Mouse (Mus musculus): ENCODE measurements around the gene Cd300lb.

GRCm38 (mm10) chr11:114884380-114885100 lies 49.6 kb downstream of the Cd300lb start:
- TF ChIP-seq CTCF (IDR thresholded peaks at IDR 0.05) (no peak), POLR2A (IDR thresholded peaks at IDR 0.05; ENCODE audit: insufficient read depth, low read depth, low read length) (no peak), EP300 (IDR thresholded peaks at IDR 0.05; ENCODE audit: insufficient read depth, low read depth, low read length) (no peak)

Data from heart, adult 2 months (tissue).